Mouse (Mus musculus) brown adipose tissue, adult 24 weeks (tissue): ENCODE results near the gene Kctd5. TPM values are rescaled to one million over a fixed set of nuclear protein-coding genes. Genes with fewer than 3 reads are reported as not detected.
"Not testable (repeated sequence)": the region's sequence is repeated elsewhere in the genome, so short reads cannot be mapped to it uniquely, and the experiment has no call there.

Experiments used
- H3K27ac ChIP-seq: fragments of 200-500 bp; replicated peaks from 2 replicates; pipeline ENCODE4 v1.5.1; 2012; ENCODE audit warnings: low read depth, mild to moderate bottlenecking, low read length
- H3K4me1 ChIP-seq: fragments of 200-500 bp; 2 replicates; pipeline ENCODE4 v1.6.1; 2012; ENCODE audit warnings: low read length, mixed read lengths; ENCODE audit not compliant: control insufficient read depth, insufficient read depth, insufficient read length
- H3K4me3 ChIP-seq: fragments of 200-500 bp; 2 replicates; pipeline ENCODE4 v1.5.1; 2012; ENCODE audit warnings: low read depth, mild to moderate bottlenecking, low read length, moderate library complexity; ENCODE audit not compliant: insufficient read depth
- polyA plus RNA-seq: library from polyadenylated mRNA; stranded (reverse); fragments of >200 nt; gene quantifications from 2 replicates; pipeline ENCODE4 v1.2.4, GENCODE M21; 2012; ENCODE audit not compliant: missing spikeins, insufficient read depth, insufficient read length

The Kctd5 gene
- 7.9 and 8.3 TPM in 2 replicates for polyA plus RNA-seq

DNA sequence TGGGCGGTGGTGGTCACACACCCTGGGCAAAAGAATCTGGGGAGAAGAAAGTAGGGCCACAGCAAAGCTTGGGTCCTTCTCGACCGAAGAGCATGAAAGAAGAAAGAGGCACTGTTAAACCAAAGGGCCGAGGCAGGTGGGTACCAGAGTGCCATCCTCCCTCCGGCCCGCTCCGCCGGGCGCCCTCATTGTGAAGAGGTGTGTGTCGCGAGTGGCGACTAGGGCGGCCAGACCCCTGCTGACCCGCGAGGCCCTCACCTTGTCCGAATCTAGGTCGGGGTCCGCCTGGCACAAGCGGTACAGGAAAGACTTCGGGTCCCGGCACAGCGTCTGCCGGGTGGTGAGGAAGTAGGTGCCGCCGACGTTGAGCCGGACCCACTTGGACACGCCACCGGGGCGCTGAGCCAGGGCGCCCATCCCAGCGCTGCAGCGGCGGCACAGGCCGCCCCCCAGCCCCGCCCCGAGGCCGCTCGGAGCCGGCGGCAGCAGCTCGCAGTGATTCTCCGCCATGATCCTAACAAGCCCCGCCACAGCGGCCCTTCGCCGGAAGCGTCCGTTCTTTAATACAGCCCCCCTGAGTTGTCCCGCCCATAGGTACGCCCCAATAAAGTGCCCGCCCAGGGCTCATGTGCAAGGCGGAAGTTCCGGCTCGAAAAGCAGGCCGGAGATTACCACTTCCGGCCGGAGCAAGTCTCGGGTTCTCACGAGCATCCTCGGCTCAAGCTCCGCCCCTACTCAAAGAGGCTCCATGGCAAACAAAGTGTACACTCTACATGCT, at the start of gene Kctd5:
Gene Kctd5 (minus strand): TSS at position 567 of the 778 bp plus-strand sequence.
- Histone ChIP-seq H3K27ac (peak within 1 kb of the TSS; percentile 62), H3K4me3 (peak within 1 kb of the TSS; percentile 94), H3K4me1 (peaks cover 2% of the 10 kb centered on the region; the same call in 1 of the 2 replicates)

DNA sequence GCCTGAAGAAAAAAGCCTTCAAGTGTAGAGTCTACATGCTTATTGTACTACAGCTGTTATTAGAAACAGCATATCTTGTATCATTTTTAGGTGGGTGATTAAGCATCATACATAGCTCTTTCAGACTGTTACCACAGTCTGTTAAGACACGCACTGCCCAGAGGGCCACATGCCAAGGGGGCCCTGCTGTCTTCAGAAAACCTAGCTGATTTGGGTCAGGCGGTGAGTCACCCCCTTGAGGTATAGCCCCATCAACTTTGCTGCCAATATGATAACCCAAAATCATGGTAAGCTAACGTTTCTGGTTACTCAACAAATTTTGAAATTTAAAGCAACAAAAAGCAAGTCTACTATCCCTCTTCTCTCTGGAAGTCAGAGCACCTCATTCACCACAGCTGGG, 46.2 kb upstream of the Kctd5 start:
- H3K4me1 ChIP-seq, result peaks cover 5% of the 10 kb centered on the region; the same call in 1 of the 2 replicates

GRCm38 (mm10) chr17:24113031-24113430, 39.7 kb upstream of the Kctd5 start:
- Histone ChIP-seq H3K4me3 (no peak overlapping the region), H3K27ac (no peak overlapping the region)

More for the DNA sequence above, 46.2 kb upstream of the Kctd5 start:
- Histone ChIP-seq H3K4me3 (no peak overlapping the region), H3K27ac (no peak overlapping the region)

GRCm38 (mm10) chr17:24111256-24111655, 38.0 kb upstream of the Kctd5 start:
- Histone ChIP-seq H3K27ac (no peak overlapping the region), H3K4me1 (peaks cover 7% of the 10 kb centered on the region), H3K4me3 (no peak overlapping the region)

More at GRCm38 (mm10) chr17:24113031-24113430, 39.7 kb upstream of the Kctd5 start:
- H3K4me1 ChIP-seq, result peaks cover 9% of the 10 kb centered on the region

- Histone ChIP-seq H3K27ac (no peak overlapping the region), H3K4me1 (peaks cover 4% of the 10 kb centered on the region), H3K4me3 (no peak overlapping the region)
Measured at GRCm38 (mm10) chr17:24108896-24109295, 35.6 kb upstream of the Kctd5 start.

GRCm38 (mm10) chr17:24105111-24105510, 31.8 kb upstream of the Kctd5 start:
- Histone ChIP-seq H3K4me1 (no peaks in the 10 kb centered on the region), H3K4me3 (no peak overlapping the region), H3K27ac (no peak overlapping the region)

DNA sequence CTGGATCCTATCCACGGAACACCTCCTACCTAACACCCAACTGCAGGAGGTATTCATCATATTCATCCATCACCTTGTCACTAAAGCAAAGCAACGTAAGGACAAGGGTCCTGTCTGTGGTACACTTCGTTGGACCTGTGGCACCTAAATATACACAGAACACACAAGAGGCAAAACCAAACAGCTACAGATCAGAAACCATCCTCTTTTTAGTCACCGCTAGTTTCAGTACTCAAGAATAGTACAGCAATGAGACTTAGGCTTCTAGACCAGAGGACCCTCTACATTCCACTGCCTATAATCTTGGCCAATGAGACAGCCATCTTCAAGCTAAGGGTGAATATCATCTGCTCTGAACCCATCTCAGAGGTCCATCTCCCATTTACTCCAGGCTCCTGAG, 25.1 kb upstream of the Kctd5 start:
- H3K4me3 ChIP-seq, result no peak overlapping the region
- H3K27ac ChIP-seq, result no peak overlapping the region
- no peaks in the 10 kb centered on the region for H3K4me1 ChIP-seq

DNA sequence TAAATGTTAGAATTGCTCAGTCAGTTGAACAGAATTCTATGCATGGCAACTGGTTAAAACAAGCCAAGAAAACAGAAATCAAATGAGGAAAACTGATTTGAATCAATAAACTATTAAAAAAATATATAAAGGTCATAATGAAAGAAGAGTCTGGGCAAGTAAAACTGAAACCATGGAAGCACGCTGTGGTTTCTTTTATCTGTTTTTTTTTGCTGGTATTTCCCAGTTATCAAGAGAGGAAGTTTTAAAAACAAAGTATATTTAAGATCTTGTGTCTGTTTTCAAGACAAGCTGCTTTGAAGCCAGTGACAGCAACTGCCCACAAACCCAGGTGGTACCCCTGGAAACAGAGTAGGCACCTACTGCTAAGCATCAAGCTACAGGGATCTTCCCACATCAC, 17.3 kb upstream of the Kctd5 start:
- H3K4me3 ChIP-seq, result no peak overlapping the region
- no peak overlapping the region for H3K27ac ChIP-seq
- no peaks in the 10 kb centered on the region for H3K4me1 ChIP-seq

GRCm38 (mm10) chr17:24086399-24086798, 13.1 kb upstream of the Kctd5 start:
- not testable (repeated sequence) for H3K27ac ChIP-seq, H3K4me3 ChIP-seq, H3K4me1 ChIP-seq

GRCm38 (mm10) chr17:24084593-24084992, 11.3 kb upstream of the Kctd5 start:
- no peak overlapping the region for H3K27ac ChIP-seq
- no peaks in the 10 kb centered on the region for H3K4me1 ChIP-seq
- no peak overlapping the region for H3K4me3 ChIP-seq

- Histone ChIP-seq H3K4me3 (no peak overlapping the region), H3K27ac (no peak overlapping the region), H3K4me1 (peaks cover under 1% of the 10 kb centered on the region; the same call in 1 of the 2 replicates)
Measured at GRCm38 (mm10) chr17:24077101-24077500, 3.8 kb upstream of the Kctd5 start.

- H3K4me1 ChIP-seq, result peaks cover 2% of the 10 kb centered on the region; the same call in 1 of the 2 replicates
- no peak overlapping the region for H3K4me3 ChIP-seq
- H3K27ac ChIP-seq, result no peak overlapping the region
Measured at GRCm38 (mm10) chr17:24069531-24069930, 3.8 kb downstream of the Kctd5 start.

DNA sequence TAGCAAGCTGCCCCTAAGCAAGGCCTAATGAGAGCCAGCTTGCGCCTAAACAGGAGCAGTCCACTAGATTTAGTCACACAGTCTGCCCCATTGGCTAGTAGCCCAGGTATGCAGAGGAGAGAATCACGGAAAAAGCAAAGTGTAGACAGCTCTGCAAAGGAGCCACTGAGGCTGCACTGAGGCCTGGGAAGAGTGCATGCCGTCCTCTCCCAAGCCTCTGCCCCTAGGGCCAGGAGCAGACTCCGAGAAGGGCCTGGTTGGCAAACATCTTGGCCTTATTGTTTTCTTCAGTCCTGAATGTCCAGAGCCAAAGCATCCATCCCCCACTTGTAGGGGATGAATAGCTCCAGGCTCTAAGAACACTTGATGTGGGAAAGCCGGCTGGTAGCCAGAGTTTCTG, 5.0 kb downstream of the Kctd5 start:
- H3K4me3 ChIP-seq, result no peak overlapping the region
- H3K4me1 ChIP-seq, result peaks cover 2% of the 10 kb centered on the region; the same call in 1 of the 2 replicates
- H3K27ac ChIP-seq, result no peak overlapping the region

DNA sequence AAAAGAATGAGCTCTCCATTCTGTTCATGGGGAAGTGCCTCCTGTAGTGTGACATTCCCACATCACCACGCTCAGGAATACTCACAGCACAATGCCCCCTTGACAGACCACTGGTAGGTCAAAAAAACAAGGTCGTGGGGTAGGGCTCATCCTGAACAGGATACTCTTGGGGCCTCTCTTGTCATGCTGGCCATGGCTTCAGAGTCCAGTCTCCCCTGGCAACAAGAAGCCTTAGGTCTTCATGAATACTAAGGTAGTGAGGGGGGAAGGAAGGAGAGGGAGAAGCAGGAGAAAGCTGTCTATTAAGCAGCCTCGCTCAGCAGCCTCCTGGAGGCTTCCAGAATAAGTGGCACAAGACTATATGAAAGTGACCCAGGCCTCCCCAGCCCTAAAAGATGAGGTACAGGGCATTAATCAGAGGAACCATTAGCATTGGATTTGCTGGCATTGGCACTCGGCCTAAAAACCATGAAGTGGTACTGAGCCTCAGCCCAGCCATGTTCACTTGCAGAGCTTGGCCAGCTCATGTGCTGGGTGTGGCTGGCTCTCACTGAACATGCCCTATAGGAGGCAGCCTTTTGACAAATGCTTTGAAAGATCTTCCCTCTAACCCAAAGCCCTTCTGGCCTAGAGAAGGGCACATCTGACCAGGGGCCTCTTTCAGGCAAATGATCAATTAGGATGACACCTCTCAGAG, 10.7 kb downstream of the Kctd5 start:
- Histone ChIP-seq H3K27ac (no peak overlapping the region), H3K4me1 (no peaks in the 10 kb centered on the region), H3K4me3 (no peak overlapping the region)

DNA sequence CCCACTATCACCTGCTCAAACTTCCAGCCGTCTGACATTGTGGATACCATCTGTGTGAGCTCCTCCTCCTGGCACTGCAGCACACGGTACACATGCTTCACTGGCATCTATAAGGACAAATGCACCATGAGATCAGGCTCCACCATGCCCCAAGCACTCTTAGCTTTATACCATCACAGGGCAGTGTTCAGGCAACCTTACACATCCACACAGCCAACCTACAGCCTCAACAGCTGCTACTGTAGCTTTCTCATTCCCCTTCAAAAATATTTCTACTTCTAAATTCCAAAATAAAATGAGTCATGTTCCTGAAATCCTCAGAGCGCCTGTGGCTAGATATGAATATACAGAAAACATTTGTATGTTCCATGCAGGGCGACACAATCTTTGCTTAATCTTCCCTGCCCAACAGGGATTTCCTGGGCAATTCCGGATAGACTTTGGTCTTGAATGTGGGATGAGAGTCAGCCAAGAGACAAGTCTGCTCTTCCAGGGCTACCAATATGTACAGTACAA, 15.5 kb downstream of the Kctd5 start:
- Histone ChIP-seq H3K4me1 (no peaks in the 10 kb centered on the region), H3K4me3 (no peak overlapping the region), H3K27ac (no peak overlapping the region)
